Mouse (Mus musculus) brown adipose tissue, adult 24 weeks (tissue): ENCODE data around the gene Ldb3. TPM values are rescaled to one million over a fixed set of nuclear protein-coding genes. Genes with fewer than 3 reads are reported as not detected.

Experiments used
- H3K27ac ChIP-seq: fragments of 200-500 bp; replicated peaks from 2 replicates; pipeline ENCODE4 v1.5.1; 2012; ENCODE audit warnings: low read depth, mild to moderate bottlenecking, low read length
- H3K4me1 ChIP-seq: fragments of 200-500 bp; 2 replicates; pipeline ENCODE4 v1.6.1; 2012; ENCODE audit warnings: low read length, mixed read lengths; ENCODE audit not compliant: control insufficient read depth, insufficient read depth, insufficient read length
- H3K4me3 ChIP-seq: fragments of 200-500 bp; 2 replicates; pipeline ENCODE4 v1.5.1; 2012; ENCODE audit warnings: low read depth, mild to moderate bottlenecking, low read length, moderate library complexity; ENCODE audit not compliant: insufficient read depth
- polyA plus RNA-seq: library from polyadenylated mRNA; stranded (reverse); fragments of >200 nt; gene quantifications from 2 replicates; pipeline ENCODE4 v1.2.4, GENCODE M21; 2012; ENCODE audit not compliant: missing spikeins, insufficient read depth, insufficient read length

Gene Ldb3
- polyA plus RNA-seq, 1 experiment = 12.4 TPM

- Histone ChIP-seq H3K4me1 (no peaks in the 10 kb centered on the region), H3K27ac (no peak overlapping the region), H3K4me3 (no peak overlapping the region)
Measured at GRCm38 (mm10) chr14:34611591-34611990, 23.1 kb upstream of the Ldb3 start.

DNA sequence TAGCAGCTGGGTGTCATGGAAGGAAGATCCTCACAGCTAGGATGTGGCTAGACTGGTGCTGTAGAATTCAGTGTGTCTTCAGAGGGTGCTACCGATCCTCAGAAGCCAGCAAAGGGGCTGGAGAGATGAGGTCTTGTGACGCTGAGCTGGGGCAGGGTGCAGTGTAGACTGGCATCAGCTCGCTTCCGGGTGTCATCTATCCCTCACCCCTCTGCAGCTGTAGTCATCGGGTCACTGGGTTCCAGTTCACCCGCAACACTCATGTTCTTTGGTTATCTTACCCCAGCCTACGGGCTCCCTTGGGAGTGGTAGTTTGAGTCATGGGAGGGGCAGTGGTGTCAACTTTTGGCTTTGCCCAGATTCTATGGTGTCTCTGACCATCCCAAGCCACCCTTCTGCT is 13.4 kb upstream of the Ldb3 start:
- no peak overlapping the region for H3K4me3 ChIP-seq
- no peaks in the 10 kb centered on the region for H3K4me1 ChIP-seq

GRCm38 (mm10) chr14:34599941-34600340 is 11.5 kb upstream of the Ldb3 start, which contains the start of gene Opn4:
Opn4 (minus strand) TSS chr14:34600142.
- H3K27ac ChIP-seq = no peak within 1 kb of the TSS
- no peaks in the 10 kb centered on the region for H3K4me1 ChIP-seq
- no peak within 1 kb of the TSS for H3K4me3 ChIP-seq

More for the DNA sequence above, 13.4 kb upstream of the Ldb3 start:
- no peak overlapping the region for H3K27ac ChIP-seq

- Histone ChIP-seq H3K4me3 (no peak overlapping the region), H3K4me1 (no peaks in the 10 kb centered on the region), H3K27ac (no peak overlapping the region)
Measured at GRCm38 (mm10) chr14:34595596-34596255, 7.2 kb upstream of the Ldb3 start.

GRCm38 (mm10) chr14:34591741-34592535 is 3.5 kb upstream of the Ldb3 start:
- Histone ChIP-seq H3K27ac (no peak overlapping the region), H3K4me3 (no peak overlapping the region), H3K4me1 (peaks cover 5% of the 10 kb centered on the region)

DNA sequence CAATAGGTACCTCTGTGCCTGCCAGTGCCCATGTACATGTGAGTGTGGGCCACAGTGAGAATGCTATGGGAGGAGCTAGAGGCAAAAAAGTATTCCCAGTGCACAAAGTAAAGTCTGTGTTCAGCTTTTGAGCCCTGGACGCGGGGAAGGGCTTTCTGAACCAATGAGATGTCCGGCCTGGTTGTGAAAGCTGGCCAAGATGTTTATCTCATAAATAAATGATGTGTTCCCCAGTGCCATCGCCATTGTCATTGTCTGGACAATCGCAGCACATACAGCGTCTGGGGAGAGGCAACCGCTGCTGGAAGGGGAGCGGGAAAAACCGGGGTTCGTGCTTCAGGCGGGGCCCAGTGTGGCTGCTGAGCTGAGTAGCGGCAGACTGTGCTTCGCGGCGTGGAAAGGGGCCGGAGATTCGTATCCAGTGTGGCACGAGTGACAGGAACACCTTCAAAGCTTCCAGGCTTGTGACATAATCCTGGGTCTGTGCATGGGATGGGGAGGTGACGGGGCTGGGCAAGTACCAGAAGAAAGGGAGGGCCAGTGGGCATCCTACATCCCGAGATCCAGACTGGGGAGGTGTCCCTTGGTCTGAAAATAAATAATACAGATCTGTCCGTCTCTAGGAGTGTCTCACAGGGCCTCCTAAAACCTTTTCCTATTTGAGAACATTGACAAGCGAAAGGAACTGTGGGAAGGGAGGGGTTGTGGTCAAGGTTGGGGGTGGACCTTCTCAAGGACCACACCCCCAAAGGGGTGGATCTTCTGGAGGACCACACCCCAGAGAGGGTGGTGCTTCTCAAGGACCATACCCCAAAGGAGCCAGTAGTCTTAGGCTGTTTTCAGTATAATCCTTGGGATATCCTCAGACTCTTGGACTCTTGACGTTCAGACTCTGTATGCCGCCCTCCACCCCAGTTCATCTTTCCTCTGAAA is 2.5 kb upstream of the Ldb3 start:
- peaks cover 5% of the 10 kb centered on the region for H3K4me1 ChIP-seq
- H3K27ac ChIP-seq = no peak overlapping the region

DNA sequence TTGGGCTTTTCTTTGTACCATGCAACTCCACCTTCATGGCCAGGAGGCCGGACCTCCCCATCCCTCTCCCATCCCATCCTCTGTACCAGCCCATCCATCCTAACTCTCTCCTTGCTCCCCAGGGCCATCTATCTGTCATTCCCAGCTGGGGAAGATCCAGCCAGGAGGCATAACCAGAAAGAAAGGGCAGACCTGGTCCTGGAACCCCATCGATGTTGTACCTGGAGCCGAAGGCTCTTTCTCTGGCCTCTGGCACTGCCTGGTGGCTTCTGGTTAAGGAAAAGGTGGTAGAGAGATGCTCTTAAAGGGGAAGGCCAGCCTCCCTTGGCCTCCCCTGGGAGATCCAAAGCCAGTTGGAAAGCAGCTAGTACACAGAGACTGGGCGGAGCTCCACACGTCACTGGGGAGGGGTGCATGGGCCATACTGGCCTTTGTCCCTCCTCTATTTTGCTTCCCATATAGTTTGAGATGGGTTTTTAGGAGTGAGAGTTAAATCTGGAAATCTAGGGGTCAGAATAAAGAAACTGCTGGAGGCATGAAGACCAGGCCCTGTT is 1.6 kb upstream of the Ldb3 start:
- Histone ChIP-seq H3K27ac (no peak overlapping the region), H3K4me3 (no peak overlapping the region), H3K4me1 (peaks cover 8% of the 10 kb centered on the region)

More for the DNA sequence above, 2.5 kb upstream of the Ldb3 start:
- H3K4me3 ChIP-seq = no peak overlapping the region

DNA sequence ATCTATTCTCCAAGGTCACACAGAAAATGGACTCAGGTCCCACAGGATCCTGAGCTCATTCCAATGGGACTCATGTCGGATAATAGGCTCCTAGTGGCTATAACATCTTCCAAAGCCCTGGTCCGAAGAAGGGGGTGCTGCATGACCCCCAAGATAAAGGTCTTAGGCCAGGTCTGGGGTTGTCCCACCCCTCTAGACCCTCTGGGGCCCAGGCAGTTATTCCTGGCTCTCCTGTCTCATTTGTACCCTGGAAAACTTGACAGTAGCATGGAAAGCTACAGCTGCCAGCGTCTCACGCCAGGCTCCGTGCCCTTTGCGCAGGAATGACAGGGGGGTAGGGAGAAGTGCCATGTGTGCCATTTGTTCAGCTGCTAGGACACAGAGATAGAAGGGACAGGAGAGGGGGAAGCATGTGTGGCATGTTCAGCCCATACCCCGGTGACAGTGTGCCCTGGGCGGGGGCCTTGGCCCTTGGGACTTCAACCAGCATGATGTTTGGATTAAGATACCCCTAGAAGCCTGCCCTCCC is 767 bp upstream of the Ldb3 start:
- peak overlapping the region; percentile 39 for H3K27ac ChIP-seq
- no peak overlapping the region for H3K4me3 ChIP-seq
- H3K4me1 ChIP-seq = peaks cover 10% of the 10 kb centered on the region

DNA sequence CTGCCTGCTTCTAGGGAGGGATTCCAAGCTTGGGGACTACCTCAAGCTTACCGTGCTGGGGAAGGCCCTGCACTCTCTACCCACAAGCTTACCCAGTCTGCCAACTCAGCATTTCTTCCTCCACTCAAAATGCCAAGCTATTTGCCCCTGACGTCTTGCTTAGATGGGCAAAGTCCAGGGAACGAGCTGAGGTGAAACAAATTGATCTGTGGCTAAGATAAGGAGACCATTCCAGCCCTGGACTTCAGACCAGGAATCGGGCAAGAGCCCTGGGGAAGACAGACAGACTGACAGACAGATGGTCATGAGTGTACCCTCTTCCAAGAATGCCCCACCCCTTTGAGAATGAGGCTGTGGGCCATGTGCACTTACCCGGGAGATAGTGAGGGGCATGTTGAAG is 477 bp downstream of the Ldb3 start:
- Histone ChIP-seq H3K4me1 (peaks cover 10% of the 10 kb centered on the region), H3K4me3 (peak overlapping the region; percentile 7; the same call in 1 of the 2 replicates), H3K27ac (no peak overlapping the region)

DNA sequence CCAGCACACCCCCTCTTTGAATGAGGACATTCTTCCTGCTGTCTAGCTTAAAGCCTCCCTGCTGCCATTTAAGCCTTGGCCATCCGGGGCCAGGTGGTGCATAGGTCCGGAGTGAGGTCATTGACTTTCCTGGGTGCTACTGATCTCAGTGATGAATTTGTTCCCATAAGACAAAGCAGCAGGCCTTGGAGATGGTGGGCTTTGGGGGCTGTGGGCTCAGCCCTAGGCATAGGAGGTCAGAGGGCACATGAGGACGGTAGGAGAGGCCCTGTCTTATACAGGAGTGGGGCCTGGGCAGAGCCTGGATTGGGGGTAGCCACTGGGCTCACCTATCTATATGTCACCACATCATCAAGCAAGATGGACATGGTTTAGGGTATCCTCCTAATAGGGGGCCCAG is 1.6 kb downstream of the Ldb3 start:
- H3K4me1 ChIP-seq = peaks cover 10% of the 10 kb centered on the region
- no peak overlapping the region for H3K27ac ChIP-seq
- no peak overlapping the region for H3K4me3 ChIP-seq

DNA sequence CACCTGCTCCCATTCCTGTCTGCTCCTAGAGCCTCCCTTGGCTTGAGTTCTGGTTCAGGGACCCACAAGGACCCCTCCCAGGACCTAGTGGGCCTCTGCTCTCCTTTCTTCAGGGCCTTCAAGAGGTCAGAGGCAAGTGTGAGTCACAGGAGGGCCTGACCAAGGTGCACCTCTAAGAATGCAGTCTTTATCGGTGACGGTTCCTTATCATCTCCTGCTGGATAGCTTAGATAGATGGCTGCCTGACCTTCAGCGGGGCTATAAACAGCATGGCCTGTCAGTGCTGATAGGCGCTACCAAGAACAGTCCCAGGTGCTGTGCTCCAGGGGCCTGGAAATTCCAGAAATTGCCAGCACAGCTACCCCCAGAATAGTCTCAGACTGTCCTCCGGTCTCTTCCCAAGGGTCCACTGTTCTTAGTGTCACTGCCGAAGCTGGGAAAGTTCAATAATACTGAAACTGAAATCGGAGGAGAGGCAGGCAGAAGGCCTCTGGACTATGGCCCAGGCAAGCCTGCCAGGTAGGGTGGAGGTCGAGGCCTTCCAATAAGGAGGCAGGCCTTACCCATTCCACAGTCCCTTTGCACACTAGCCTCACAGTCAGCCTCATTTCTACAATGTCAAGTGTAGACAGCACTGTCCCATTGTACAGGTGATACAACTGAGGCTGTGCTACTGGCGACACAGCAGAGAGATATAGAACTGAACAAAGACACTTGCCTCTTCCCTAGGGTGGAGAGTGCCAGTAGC is 3.0 kb downstream of the Ldb3 start:
- Histone ChIP-seq H3K4me1 (peaks cover 10% of the 10 kb centered on the region), H3K27ac (peak overlapping the region; percentile 61), H3K4me3 (peak overlapping the region; percentile 11; the same call in 1 of the 2 replicates)

DNA sequence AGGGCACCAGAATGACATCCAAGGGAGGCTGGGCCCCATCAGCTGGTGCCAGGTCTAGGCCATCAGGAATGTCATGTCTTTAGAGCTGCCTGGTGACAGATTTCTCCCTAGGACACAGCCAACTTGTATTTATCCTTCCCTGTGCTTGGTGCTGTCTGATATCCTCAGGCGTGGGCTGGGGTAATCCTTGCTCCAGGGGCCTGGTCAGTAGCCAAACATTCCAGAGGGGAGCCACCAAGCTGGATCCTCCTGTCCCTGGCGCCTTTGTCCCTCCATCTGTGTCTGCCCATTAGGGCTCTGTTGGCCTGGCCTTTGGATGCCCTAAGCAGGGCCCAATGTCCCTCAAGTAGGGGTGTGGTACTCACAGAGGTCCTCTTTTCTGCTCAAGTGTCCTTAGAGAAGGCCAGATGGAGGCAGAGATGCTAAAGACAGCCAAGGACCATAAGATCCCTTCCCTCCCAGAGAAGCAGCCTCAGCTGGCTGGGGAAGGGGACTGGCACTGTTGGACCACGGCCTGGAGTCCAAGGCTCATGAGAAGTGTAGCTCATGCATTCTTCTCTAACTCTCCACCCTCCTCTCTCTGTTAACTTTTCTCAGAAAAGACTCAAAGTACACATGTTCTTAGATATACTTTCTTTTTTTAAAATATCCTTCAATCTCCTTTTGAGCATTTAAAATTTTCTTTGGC is 5.6 kb downstream of the Ldb3 start:
- Histone ChIP-seq H3K4me3 (no peak overlapping the region), H3K4me1 (peaks cover 5% of the 10 kb centered on the region), H3K27ac (no peak overlapping the region)

- Histone ChIP-seq H3K27ac (no peak overlapping the region), H3K4me3 (no peak overlapping the region)
Measured at GRCm38 (mm10) chr14:34576858-34577257, 11.6 kb downstream of the Ldb3 start.

More at GRCm38 (mm10) chr14:34576858-34577257, 11.6 kb downstream of the Ldb3 start:
- no peaks in the 10 kb centered on the region for H3K4me1 ChIP-seq
